Mouse (Mus musculus): ENCODE measurements around the gene Rps17. TPM values are rescaled to one million over a fixed set of nuclear protein-coding genes. Genes with fewer than 3 reads are reported as not detected.

Gene Rps17
- total and polyA plus RNA-seq, 3 experiments = 2,532 to 5,238 (median 5,063) TPM

DNA sequence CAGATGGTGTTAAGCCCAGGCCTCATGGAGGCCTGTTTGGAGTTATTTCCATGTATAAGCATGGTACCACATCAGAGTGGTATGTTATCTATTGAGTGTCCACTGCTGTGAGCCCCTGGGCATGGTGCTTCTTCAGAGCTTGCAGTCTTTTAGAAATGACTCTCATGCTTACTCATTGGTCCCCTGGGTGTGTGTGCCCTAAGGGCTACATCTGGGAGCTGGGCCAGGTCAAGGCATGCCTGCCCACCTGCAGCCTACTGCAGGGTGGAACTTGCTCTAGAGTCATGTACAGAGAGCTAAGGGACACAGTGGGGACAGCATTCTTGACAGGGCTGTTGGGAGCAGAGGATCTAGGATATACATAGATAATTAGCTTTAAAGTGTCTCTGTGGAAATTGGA lies 33.5 kb downstream of the Rps17 start:
- H3K9ac ChIP-seq (ENCODE audit: insufficient read depth, low read depth) = no peak overlapping the region
- in situ Hi-C loops (cut with MboI; ENCODE audit: low pct_ligation_motif_present, low pct_unique_long_range_greater_than_20kb, low sequenced_read_pairs) = loop anchor here (10.0 to 25.0 kb wide), 2 partner anchors 147 to 424 kb away; no protein-coding TSS in a partner anchor

DNA sequence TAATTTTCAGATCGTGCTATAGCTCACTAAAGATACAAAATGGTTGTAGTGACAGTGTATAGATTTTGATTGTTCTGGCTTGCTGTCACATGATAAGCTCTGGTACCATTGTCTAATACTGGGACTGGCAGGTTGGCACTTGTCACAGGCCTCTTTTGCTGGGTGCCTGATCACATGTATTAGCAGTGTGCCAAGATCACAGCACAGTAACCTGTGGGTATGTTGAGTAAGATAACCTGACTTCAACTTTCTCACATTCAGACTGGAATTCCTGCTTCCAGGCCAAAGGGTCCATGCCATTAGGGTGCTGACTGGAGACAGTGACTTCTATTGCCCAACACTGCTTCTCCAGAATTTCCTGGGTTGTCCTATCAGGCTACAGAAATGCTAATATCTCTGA lies 33.9 kb downstream of the Rps17 start:
- H3K36me3 ChIP-seq (replicated peaks in 1 of 2; ENCODE audit: control insufficient read depth in 1 of 2, insufficient read depth in 1 of 2, low read length in 1 of 2) = peaks cover 30 to 75% of the 10 kb centered on the region in 2 experiments
- H3K4me2 ChIP-seq (ENCODE audit: insufficient read depth, low read depth, poor library complexity, severe bottlenecking) = no peak overlapping the region
- H3K9ac ChIP-seq (ENCODE audit: insufficient read depth, low read depth) = no peak overlapping the region
- dilution Hi-C loops (cut with MboI; ENCODE audit: extremely low pct_ligation_motif_present, extremely low pct_unique_long_range_greater_than_20kb, low sequenced_read_pairs) = no loop called here
- TF ChIP-seq ZMIZ1 (IDR thresholded peaks at IDR 0.05; ENCODE audit: low read depth, low read length) (no peak), MXI1 (IDR thresholded peaks at IDR 0.05; ENCODE audit: low read depth, low read length) (no peak), ETS1 (conservative IDR thresholded peaks at IDR 0.05; ENCODE audit: low read depth, low read length) (no peak), E2F4 (IDR thresholded peaks at IDR 0.05; ENCODE audit: insufficient replicate concordance, low read depth, low read length) (no peak), RCOR1 (conservative IDR thresholded peaks at IDR 0.05; ENCODE audit: low read depth, low read length) (no peak), ZKSCAN1 (IDR thresholded peaks at IDR 0.05; ENCODE audit: borderline replicate concordance, low read depth, low read length) (no peak), MEF2A (IDR thresholded peaks at IDR 0.05; ENCODE audit: borderline replicate concordance, low read depth, low read length) (no peak), KAT2A (IDR thresholded peaks at IDR 0.05; ENCODE audit: insufficient replicate concordance, low read length) (no peak), ELF1 (IDR thresholded peaks at IDR 0.05; ENCODE audit: low read depth, low read length) (no peak), NELFE (IDR thresholded peaks at IDR 0.05; ENCODE audit: low read depth, low read length) (no peak)
- H3K79me2 ChIP-seq (replicated peaks; ENCODE audit: control insufficient read depth, extremely low read depth, insufficient read depth, poor library complexity, severe bottlenecking) = no peaks in the 10 kb centered on the region
- no peaks in the 10 kb centered on the region for H3K9me3 ChIP-seq (replicated peaks; ENCODE audit: low read length)
- H3K27me3 ChIP-seq (replicated peaks) = no peaks in the 10 kb centered on the region
- H3K4me3 ChIP-seq (replicated peaks in 1 of 3; ENCODE audit: low read depth in 2 of 3, low read length in 2 of 3, poor library complexity in 1 of 3) = no peak overlapping the region
- H3K4me1 ChIP-seq (ENCODE audit: control insufficient read depth in 1 of 2, insufficient read depth in 2 of 2) = peaks cover 4 to 24% of the 10 kb centered on the region in 2 experiments; a peak in 3 of 4 replicates
- in situ Hi-C loops (cut with MboI; ENCODE audit: low pct_ligation_motif_present, low pct_unique_long_range_greater_than_20kb, low sequenced_read_pairs) = loop anchor here (10.0 to 25.0 kb wide), 2 partner anchors 146 to 424 kb away; no protein-coding TSS in a partner anchor
- no peak overlapping the region for H3K27ac ChIP-seq (ENCODE audit: insufficient read depth, low read depth)
- no peak for DNase-seq (ENCODE audit: extremely low read depth)

More for the DNA sequence above, 33.5 kb downstream of the Rps17 start:
- H3K27ac ChIP-seq (ENCODE audit: insufficient read depth, low read depth) = no peak overlapping the region
- TF ChIP-seq NELFE (IDR thresholded peaks at IDR 0.05; ENCODE audit: low read depth, low read length) = no peak
- TF ChIP-seq POLR2AphosphoS2 (IDR thresholded peaks at IDR 0.05; ENCODE audit: low read depth, low read length) = no peak
- TF ChIP-seq IRF4 (IDR thresholded peaks at IDR 0.05; ENCODE audit: low read depth, low read length) = 0 out of 2 replicates have a peak, but pooled peaks have one; percentile 31
- H3K4me3 ChIP-seq (replicated peaks in 1 of 3; ENCODE audit: low read depth in 2 of 3, low read length in 2 of 3, poor library complexity in 1 of 3) = no peak overlapping the region
- no peaks in the 10 kb centered on the region for H3K79me2 ChIP-seq (replicated peaks; ENCODE audit: control insufficient read depth, extremely low read depth, insufficient read depth, poor library complexity, severe bottlenecking)
- H3K36me3 ChIP-seq (replicated peaks in 1 of 2; ENCODE audit: control insufficient read depth in 1 of 2, insufficient read depth in 1 of 2, low read length in 1 of 2) = peaks cover 30 to 76% of the 10 kb centered on the region in 2 experiments
- no peaks in the 10 kb centered on the region for H3K27me3 ChIP-seq (replicated peaks)
- H3K4me2 ChIP-seq (ENCODE audit: insufficient read depth, low read depth, poor library complexity, severe bottlenecking) = no peak overlapping the region
- no peaks in the 10 kb centered on the region for H3K9me3 ChIP-seq (replicated peaks; ENCODE audit: low read length)
- H3K4me1 ChIP-seq (ENCODE audit: control insufficient read depth in 1 of 2, insufficient read depth in 2 of 2) = peaks cover 4 to 23% of the 10 kb centered on the region in 2 experiments; a peak in 3 of 4 replicates
- dilution Hi-C loops (cut with MboI; ENCODE audit: extremely low pct_ligation_motif_present, extremely low pct_unique_long_range_greater_than_20kb, low sequenced_read_pairs) = no loop called here
- no peak for DNase-seq (ENCODE audit: extremely low read depth)

DNA sequence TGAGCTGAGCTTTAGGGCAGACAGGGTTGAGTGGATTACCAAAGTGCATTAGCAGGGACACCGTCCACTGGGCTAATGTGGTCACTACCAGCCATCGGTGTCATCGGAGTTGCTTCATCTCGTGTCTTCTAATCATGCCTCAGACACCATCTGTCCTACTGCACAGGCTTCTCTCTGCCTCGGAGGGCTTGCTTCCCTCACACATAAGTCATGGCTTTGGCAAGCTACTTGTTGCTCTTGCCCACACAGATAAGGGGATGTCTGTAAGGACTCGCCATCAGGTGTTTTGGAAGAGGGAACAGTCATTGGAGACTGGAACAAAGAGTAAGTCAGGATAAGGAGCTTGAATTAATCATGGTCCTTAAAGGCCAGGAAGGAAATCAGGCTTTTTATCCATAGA lies 35.8 kb downstream of the Rps17 start:
- no peaks in the 10 kb centered on the region for H3K79me2 ChIP-seq (replicated peaks; ENCODE audit: control insufficient read depth, extremely low read depth, insufficient read depth, poor library complexity, severe bottlenecking)
- no peak for TF ChIP-seq HCFC1 (IDR thresholded peaks at IDR 0.05; ENCODE audit: low read depth, low read length)
- no peak for TF ChIP-seq TCF12 (IDR thresholded peaks at IDR 0.05; ENCODE audit: low read depth, low read length)
- no peak for TF ChIP-seq CHD2 (IDR thresholded peaks at IDR 0.05; ENCODE audit: low read length)
- H3K4me3 ChIP-seq (replicated peaks in 1 of 3; ENCODE audit: low read depth in 2 of 3, low read length in 2 of 3, poor library complexity in 1 of 3) = no peak overlapping the region
- in situ Hi-C loops (cut with MboI; ENCODE audit: low pct_ligation_motif_present, low pct_unique_long_range_greater_than_20kb, low sequenced_read_pairs) = loop anchor here (25.0 kb wide), 1 partner anchor 422 kb away; no protein-coding TSS in a partner anchor
- H3K36me3 ChIP-seq (replicated peaks in 1 of 2; ENCODE audit: control insufficient read depth in 1 of 2, insufficient read depth in 1 of 2, low read length in 1 of 2) = peaks cover 24 to 73% of the 10 kb centered on the region in 2 experiments
- H3K4me2 ChIP-seq (ENCODE audit: insufficient read depth, low read depth, poor library complexity, severe bottlenecking) = no peak overlapping the region
- H3K27ac ChIP-seq (ENCODE audit: insufficient read depth, low read depth) = no peak overlapping the region
- dilution Hi-C loops (cut with MboI; ENCODE audit: extremely low pct_ligation_motif_present, extremely low pct_unique_long_range_greater_than_20kb, low sequenced_read_pairs) = no loop called here
- H3K27me3 ChIP-seq (replicated peaks) = no peaks in the 10 kb centered on the region
- no peak for DNase-seq (ENCODE audit: extremely low read depth)
- H3K9me3 ChIP-seq (replicated peaks; ENCODE audit: low read length) = no peaks in the 10 kb centered on the region
- H3K9ac ChIP-seq (ENCODE audit: insufficient read depth, low read depth) = no peak overlapping the region
- H3K4me1 ChIP-seq (ENCODE audit: control insufficient read depth in 1 of 2, insufficient read depth in 2 of 2) = peaks cover 4 to 34% of the 10 kb centered on the region in 2 experiments; a peak in 3 of 4 replicates
